Mouse (Mus musculus) ZHBTc4 (cell line): ENCODE data around the gene C2cd4a.
A peak's percentile ranks its signal among the peaks of the same experiment; 100 is the strongest.

Experiments
- DNase-seq: peaks from one replicate; pipeline ENCODE4 v3.0.0-alpha.2; 2011; ENCODE audit warnings: low read depth, low spot score

Gene C2cd4a

GRCm38 (mm10) chr9:67832046-67832605 is at the start of gene C2cd4a:
C2cd4a (minus strand) TSS chr9:67832330.
- DNase-seq, result peak; percentile 76

DNA sequence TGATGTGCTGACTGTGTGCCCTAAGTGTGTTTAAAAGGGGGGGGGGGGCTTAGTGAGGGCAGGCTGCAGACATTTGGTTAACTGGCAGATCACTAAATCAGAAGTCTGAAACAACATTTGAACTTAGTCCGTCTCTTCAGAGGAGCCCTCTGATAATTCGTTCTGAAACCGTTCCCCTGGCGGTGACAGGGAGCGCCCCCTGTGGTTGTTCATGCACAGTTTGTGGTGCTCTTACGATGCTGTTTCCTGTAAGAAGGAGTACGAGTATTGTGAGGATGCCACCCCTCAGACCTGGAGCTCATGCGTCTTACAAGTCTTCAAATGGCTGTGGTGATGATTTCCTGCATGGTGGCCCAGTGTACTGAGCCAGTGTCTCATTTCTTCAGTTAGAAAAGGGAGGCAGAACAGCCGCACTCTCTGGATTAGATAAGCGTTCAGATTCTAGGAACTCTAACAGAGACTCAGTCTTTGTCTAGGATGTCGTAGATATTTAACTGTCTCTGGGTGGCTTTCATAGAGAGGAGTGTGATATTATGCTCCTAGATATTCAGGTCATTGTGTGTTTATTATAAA is 46.2 kb upstream of the C2cd4a start:
- peak; percentile 40 for DNase-seq

DNA sequence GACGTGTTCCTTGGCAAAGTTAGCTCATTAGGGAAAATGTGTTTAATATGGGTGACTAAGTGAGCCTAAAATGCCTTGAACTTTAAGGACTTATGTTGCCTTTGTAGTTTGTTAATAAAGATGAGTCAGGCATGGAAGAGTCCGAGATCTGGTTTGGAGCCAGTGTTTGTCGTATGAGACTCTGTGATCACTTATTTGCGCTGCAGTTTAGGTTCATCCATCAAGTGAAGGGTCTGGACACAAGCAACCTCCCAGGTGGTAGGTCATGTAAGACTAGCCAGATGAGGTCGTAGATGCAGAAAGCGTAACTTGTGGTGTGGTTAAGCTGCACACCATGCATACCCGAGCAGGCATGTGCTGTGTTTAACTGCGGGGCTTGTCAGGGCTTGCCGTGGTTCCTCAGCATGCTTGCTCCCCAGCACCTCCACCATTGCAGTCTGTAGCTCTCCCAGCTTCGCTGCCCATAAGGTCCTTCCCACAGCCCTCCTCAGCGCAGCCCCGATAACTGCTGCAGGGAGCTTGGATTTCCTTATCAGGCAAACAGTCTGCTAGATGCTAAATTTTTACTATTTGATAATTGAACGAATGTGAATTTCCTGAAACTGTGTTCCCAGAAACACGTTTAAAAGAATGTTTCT is 45.1 kb upstream of the C2cd4a start:
- DNase-seq, result no peak

DNA sequence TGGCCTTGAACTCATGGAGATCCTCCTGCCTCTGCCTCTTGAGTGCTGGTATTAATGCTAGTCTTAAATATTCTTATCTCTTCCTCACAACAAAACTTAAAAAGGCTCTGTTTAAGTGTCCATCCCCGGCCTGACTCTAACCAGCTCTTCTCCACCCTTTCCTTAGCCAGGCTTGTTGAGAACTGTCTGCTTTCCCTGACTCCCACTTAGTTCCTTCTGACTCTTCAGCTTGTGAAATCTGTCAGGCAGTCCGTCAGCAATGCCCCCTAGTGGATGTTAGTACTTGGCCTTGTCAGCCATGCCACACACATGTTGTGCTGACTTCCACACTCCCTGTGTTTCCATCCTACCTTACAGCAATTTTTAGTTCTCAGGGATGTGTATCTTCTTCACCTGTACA is 43.2 kb upstream of the C2cd4a start:
- DNase-seq, result peak; percentile 68

GRCm38 (mm10) chr9:67874522-67875222 is 42.5 kb upstream of the C2cd4a start:
- no peak for DNase-seq

DNA sequence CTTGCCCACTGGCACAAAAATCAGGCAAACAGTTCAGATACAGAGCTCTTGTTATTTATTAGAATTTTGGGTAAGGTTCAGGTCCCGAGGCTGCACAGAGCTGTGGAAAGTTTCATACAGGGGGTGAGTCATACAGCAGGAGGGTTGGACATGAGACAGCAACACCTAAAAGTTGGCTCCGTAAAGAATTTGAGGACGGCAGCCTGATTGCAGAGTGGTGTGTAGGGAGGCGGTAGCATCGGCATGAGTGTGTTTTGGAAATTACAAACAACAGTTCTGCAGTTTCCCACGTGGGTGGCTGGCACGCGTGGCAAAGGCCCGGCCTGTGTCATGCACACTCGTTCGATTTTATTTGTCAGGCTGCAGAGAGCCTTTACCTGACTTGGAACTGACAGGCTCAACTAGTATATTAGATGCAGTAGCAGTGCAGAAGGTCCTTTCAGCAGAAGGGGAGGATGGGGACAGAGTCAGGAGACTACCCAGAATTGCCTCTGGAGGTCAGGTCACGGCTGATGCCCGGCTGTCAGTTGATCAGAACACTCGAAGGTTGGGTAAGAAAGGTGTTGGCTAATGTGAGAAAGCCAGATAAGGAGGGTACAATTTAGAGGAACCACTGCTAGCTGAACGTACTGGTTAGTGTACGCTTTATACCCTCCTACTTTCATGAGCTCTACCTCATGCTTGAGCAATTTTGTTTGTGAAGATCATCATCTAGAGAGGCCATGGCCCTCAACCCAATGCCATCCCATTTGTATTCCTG is 37.7 kb upstream of the C2cd4a start:
- no peak for DNase-seq

DNA sequence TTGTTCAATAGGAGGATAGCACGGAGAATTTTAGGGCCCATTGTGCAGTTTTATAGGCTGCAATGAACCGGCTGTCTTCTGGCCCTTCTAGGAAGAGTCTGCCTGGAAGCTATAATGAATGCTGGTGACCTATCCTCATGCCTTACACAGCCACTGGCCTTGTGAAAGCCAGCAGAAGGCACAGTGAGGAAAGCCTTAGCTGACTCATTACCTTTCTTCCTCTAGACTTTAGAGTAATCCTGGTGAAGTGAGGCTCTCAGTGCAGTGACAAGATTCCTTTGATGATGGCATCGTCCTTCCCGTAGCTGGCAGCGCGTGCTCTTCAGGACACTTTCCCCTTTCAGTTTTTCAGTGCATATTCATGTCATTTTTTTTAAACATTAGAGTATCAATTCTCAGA is 35.3 kb upstream of the C2cd4a start:
- no peak for DNase-seq

DNA sequence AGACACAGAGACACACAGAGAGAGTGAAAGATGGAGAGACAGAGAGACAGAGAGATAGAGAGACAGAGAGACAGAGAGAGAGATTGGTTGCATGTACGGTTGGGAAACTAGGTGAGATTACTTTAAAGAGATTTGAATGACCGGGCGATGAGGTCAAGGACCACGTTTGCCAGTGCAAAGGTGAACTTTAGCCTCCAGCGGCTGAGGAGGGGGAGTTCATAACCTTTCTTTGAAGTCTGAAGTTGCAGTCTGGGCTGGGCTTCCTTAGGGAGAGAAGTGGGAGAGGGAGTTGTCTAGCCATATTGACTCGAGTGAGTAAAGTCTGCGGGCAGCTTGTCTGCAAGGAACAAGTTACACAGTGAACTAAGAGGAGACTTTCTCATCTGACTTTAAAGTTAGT is 33.3 kb upstream of the C2cd4a start:
- DNase-seq, result no peak

- no peak for DNase-seq
These were observed 31.9 kb upstream of the C2cd4a start for GRCm38 (mm10) chr9:67864011-67864410.

DNA sequence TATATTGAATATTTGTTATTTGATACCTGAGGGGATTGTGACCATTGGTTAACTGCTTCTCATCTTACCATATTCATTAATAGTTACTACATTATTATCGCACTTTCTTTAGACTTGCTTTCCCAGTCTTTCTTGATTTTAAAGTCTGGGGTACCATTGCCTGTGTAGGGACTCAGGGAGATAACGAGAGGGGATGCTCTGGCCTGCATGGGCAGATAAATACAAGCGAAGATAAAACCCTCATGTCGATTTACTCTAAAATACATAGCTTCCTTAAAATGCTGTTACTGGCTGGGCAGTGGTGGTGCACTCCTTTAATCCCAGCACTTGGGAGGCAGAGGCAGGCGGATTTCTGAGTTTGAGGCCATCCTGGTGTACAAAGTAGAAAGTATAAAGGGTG is 31.2 kb upstream of the C2cd4a start:
- no peak for DNase-seq

- no peak for DNase-seq
These were observed 28.1 kb upstream of the C2cd4a start for GRCm38 (mm10) chr9:67860273-67860672.

DNA sequence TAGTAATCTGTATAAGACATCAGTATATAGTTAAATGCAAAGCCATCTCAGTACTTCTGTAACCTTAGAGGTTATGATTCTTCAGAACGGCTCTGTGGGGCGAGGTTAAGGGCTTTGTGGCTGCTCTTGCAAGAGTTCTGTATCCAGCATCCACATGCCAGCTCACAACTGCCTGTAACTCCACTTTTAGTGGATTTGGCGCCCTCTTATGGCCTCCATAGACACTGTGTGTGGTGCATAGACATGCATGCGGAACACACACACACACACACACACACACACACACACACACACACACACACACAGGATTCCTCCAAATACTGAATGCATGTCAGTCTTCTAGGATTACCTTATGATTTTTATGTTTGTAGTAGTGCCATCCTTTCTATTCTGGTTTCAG is 19.0 kb upstream of the C2cd4a start:
- DNase-seq, result peak; percentile 87

- no peak for DNase-seq
These were observed 17.7 kb upstream of the C2cd4a start for GRCm38 (mm10) chr9:67849846-67850245.

DNA sequence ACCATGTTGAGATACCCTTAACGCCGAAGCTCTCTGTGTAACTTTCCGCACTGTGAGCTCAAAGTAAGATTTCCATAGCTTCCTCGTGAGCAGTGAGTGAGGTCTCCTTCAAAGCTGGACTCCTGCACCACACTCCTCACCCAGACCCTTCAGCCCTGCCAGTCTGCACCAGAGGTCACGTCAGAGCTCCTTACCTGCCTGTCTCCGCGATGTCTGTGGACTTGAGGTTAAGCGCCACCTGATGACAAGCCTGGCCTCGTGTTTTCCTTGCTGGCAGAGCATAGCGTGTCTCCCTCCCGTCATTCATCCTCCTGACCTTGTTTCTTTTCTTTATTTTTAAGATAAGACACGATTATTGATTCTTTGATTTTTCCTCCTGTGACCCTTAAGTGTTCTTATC is 17.3 kb upstream of the C2cd4a start:
- DNase-seq, result peak; percentile 45

GRCm38 (mm10) chr9:67847606-67848005 is 15.5 kb upstream of the C2cd4a start:
- DNase-seq, result no peak

GRCm38 (mm10) chr9:67846089-67846488 is 14.0 kb upstream of the C2cd4a start:
- no peak for DNase-seq

DNA sequence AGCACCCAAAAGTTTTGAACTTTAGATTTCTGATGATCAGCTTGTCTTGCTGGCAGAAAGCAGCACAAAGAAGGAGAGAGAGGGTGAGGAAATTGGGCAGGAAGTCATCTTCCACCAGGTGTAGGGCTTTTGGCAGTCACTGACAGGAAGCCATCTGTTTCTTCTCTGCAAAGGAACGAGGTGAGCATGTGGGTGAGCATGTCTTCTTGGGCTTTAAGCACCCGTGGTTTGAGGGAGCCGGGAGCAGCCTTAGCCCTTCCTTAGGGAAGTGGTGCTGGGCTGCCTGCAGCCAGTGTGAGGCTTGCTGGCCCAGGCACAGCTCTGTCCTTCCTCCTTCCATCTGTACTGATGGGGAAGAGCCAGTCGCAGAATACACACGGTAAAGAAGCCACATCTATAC is 13.5 kb upstream of the C2cd4a start:
- no peak for DNase-seq

DNA sequence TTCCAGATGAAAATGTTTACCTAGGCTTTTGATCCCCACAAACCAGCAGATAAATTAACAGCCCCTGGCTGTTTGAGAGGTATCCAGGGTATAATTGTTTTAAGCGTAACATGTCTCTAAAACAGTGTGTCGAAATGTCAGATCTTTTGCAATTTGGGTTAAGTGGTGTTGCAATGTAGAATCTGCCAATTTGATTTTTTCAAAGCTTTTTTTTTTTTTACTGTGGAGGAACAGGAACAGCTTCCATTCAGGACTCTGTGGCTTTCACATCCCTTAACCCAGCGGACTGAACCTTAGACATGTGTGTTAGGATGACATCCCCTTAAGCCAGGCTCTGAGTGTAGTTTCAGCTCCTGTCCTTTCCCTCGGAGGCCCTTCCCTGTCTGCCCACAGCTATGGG is 12.9 kb upstream of the C2cd4a start:
- DNase-seq, result no peak

- no peak for DNase-seq
These were observed 10.7 kb upstream of the C2cd4a start for GRCm38 (mm10) chr9:67842797-67843196.

GRCm38 (mm10) chr9:67839981-67840859 is 8.1 kb upstream of the C2cd4a start, which contains the start of gene Vps13c:
Vps13c (plus strand) TSS chr9:67840396.
- DNase-seq, result peak; percentile 85

GRCm38 (mm10) chr9:67837311-67837710 is 5.2 kb upstream of the C2cd4a start:
- DNase-seq, result no peak
